Mouse (Mus musculus) hindbrain, embryonic 14.5 days (tissue): ENCODE data around the gene Atp6v0c. TPM values are rescaled to one million over a fixed set of nuclear protein-coding genes. Genes with fewer than 3 reads are reported as not detected.

ENCODE experiments used
- ATAC-seq: fragments of 200-750 bp; cut with Nextera tagmentation; 2 replicates; pipeline ENCODE4 v1.8.0; 2017; ENCODE audit warnings: moderate number of reproducible peaks, mild to moderate bottlenecking, moderate TSS enrichment, moderate library complexity; ENCODE audit not compliant: low FRiP score
- DNase-seq: peaks from one replicate; pipeline ENCODE4 v3.0.0-alpha.2; 2015; ENCODE audit warnings: low spot score
- H3K27ac ChIP-seq: fragments of 300-500 bp; sonication (generic); 2 replicates; pipeline ENCODE4 v1.5.1; 2014; ENCODE audit warnings: mild to moderate bottlenecking, moderate library complexity
- H3K27me3 ChIP-seq: fragments of 300-500 bp; sonication (generic); 2 replicates; pipeline ENCODE4 v1.6.1; 2014; ENCODE audit warnings: mild to moderate bottlenecking, low read length, mixed read lengths; ENCODE audit not compliant: control insufficient read depth, insufficient read depth
- H3K36me3 ChIP-seq: fragments of 300-500 bp; sonication (generic); replicated peaks from 2 replicates; pipeline ENCODE4 v1.6.1; 2014; ENCODE audit not compliant: control insufficient read depth, insufficient read depth
- H3K4me1 ChIP-seq: fragments of 300-500 bp; sonication (generic); replicated peaks from 2 replicates; pipeline ENCODE4 v1.6.1; 2014; ENCODE audit warnings: antibody characterized with exemption, low read length, mixed read lengths; ENCODE audit not compliant: control insufficient read depth, insufficient read depth
- H3K4me2 ChIP-seq: fragments of 300-500 bp; sonication (generic); replicated peaks from 2 replicates; pipeline ENCODE4 v1.6.1; 2014; ENCODE audit warnings: mild to moderate bottlenecking, moderate library complexity
- H3K4me3 ChIP-seq: fragments of 300-500 bp; sonication (generic); replicated peaks from 2 replicates; pipeline ENCODE4 v1.5.1; 2014; ENCODE audit warnings: mild to moderate bottlenecking, low read length
- H3K9ac ChIP-seq: fragments of 300-500 bp; sonication (generic); 2 replicates; pipeline ENCODE4 v1.6.1; 2014
- H3K9me3 ChIP-seq: fragments of 300-500 bp; sonication (generic); 2 replicates; pipeline ENCODE4 v1.6.1; 2016; ENCODE audit warnings: low read length; ENCODE audit not compliant: control insufficient read depth
- WGBS: fragments of 180-500 bp; shearing (Covaris S2); extraction: QIAGEN DNeasy Blood & Tissue Kit; methylation state at CpG from one replicate; pipeline ENCODE4 v1.1.7; 2014; 5-methylcytosine and 5-hydroxymethylcytosine counted together
- polyA plus RNA-seq: library from polyadenylated mRNA; unstranded; fragments of >200 nt; fragmentation: Nextera tagmentation; extraction: Ambion mirVana; gene quantifications from 2 replicates; pipeline ENCODE4 v1.2.1, GENCODE M21; 2014

The Atp6v0c gene
- polyA plus RNA-seq, 1 experiment from 2014 or later: 1,495 TPM

DNA sequence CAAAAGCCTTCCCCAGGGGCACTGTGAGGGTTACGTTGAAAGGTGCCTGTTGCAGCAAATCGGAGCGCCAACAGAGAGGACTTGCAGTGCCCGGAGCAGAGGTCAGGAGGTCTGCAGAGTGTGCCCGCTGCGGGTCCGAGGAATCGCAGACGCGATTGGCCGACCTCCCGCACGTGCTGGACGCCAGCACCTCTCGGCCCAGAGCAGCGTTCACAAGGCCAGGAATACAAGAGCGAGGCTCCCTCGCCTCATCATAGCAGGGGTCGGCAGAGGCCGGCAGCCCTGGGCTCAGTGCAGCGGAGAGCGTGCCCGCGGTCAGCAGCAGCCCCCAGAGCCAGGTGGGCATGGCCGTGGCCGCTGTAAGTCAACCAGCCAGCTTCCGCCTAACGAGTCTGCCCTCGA lies 39.1 kb upstream of the Atp6v0c start:
- no peak for ATAC-seq
- Histone ChIP-seq H3K9me3 (no peaks in the 10 kb centered on the region), H3K27me3 (0 out of 2 replicates have a peak, but pooled peaks cover 4% of the 10 kb centered on the region), H3K36me3 (no peaks in the 10 kb centered on the region), H3K4me1 (peaks cover 71% of the 10 kb centered on the region), H3K4me2 (peak overlapping the region; percentile 95), H3K9ac (peak overlapping the region; percentile 59), H3K4me3 (peak overlapping the region; percentile 35), H3K27ac (peak overlapping the region; percentile 66)
- no peak for DNase-seq
- WGBS: 2% methylated on average over 29 of the region's 29 CpGs

GRCm38 (mm10) chr17:24207768-24208640 lies 38.5 kb upstream of the Atp6v0c start:
- H3K27ac ChIP-seq: no peak overlapping the region
- 59% methylated on average over 34 of the region's 34 CpGs for WGBS
- peak overlapping the region; percentile 95 for H3K4me2 ChIP-seq
- H3K36me3 ChIP-seq: no peaks in the 10 kb centered on the region
- H3K4me3 ChIP-seq: peak overlapping the region; percentile 35
- no peaks in the 10 kb centered on the region for H3K9me3 ChIP-seq
- 0 out of 2 replicates have a peak, but pooled peaks cover 4% of the 10 kb centered on the region for H3K27me3 ChIP-seq
- no peak for ATAC-seq
- peak overlapping the region; percentile 59 for H3K9ac ChIP-seq
- DNase-seq: no peak
- peaks cover 77% of the 10 kb centered on the region for H3K4me1 ChIP-seq

GRCm38 (mm10) chr17:24206451-24207351 lies 37.2 kb upstream of the Atp6v0c start:
- H3K9ac ChIP-seq: peak overlapping the region; percentile 87
- H3K4me1 ChIP-seq: peaks cover 83% of the 10 kb centered on the region
- peak overlapping the region; percentile 77 for H3K4me3 ChIP-seq
- peak overlapping the region; percentile 95 for H3K4me2 ChIP-seq
- H3K36me3 ChIP-seq: no peaks in the 10 kb centered on the region
- peak overlapping the region; percentile 80 for H3K27ac ChIP-seq
- H3K9me3 ChIP-seq: no peaks in the 10 kb centered on the region
- ATAC-seq (peak; percentile 9; the same call in 1 of the 2 replicates), DNase-seq (peak; percentile 61)
- 5% methylated on average over 62 of the region's 62 CpGs for WGBS
- 0 out of 2 replicates have a peak, but pooled peaks cover 4% of the 10 kb centered on the region for H3K27me3 ChIP-seq

- 4% methylated on average over 15 of the region's 15 CpGs for WGBS
- peak overlapping the region; percentile 95 for H3K4me2 ChIP-seq
- H3K36me3 ChIP-seq: no peaks in the 10 kb centered on the region
- peak overlapping the region; percentile 77 for H3K4me3 ChIP-seq
- peak overlapping the region; percentile 80 for H3K27ac ChIP-seq
- peaks cover 76% of the 10 kb centered on the region for H3K4me1 ChIP-seq
- peak; percentile 25 for ATAC-seq
- 0 out of 2 replicates have a peak, but pooled peaks cover 4% of the 10 kb centered on the region for H3K27me3 ChIP-seq
- DNase-seq: peak; percentile 48
- no peaks in the 10 kb centered on the region for H3K9me3 ChIP-seq
- peak overlapping the region; percentile 87 for H3K9ac ChIP-seq
Observed at GRCm38 (mm10) chr17:24205908-24206361, 36.4 kb upstream of the Atp6v0c start.

- under 1% methylated on average over 59 of the region's 65 CpGs for WGBS
- ATAC-seq: peak; percentile 81
- Histone ChIP-seq H3K36me3 (no peaks in the 10 kb centered on the region), H3K4me3 (peak within 1 kb of the TSS; percentile 77), H3K9me3 (no peaks in the 10 kb centered on the region), H3K27ac (peak within 1 kb of the TSS; percentile 80), H3K4me2 (peak within 1 kb of the TSS; percentile 95), H3K4me1 (peaks cover 75% of the 10 kb centered on the region), H3K9ac (peak within 1 kb of the TSS; percentile 87), H3K27me3 (0 out of 2 replicates have a peak, but pooled peaks cover 4% of the 10 kb centered on the region)
- peak; percentile 97 for DNase-seq
Observed at GRCm38 (mm10) chr17:24205284-24205888, 35.9 kb upstream of the Atp6v0c start, which contains the start of gene Tbc1d24. TSS of gene Tbc1d24 (minus strand) at chr17:24205562.

DNA sequence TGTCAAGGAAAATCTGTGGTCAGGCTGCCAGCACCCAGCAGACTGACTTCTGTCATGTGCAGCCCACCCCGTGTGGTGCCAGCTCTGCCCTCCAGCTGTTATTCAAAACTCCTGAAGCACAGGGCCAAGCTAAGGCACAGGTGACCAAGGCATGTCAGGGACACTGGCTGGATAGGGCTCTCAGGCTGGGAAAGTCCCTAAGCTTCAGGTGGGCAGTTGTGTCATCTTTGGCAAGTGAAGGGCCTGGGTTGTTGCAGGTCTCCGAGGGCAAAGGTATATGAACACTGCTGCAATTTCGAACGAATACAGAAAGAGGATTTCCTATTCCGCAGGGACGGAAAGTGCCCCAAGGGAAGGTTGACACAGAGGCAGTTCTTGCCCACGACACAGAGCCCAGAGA lies 35.3 kb upstream of the Atp6v0c start:
- 17% methylated on average over 7 of the region's 7 CpGs for WGBS
- peak overlapping the region; percentile 80; the same call in 1 of the 2 replicates for H3K27ac ChIP-seq
- no peaks in the 10 kb centered on the region for H3K36me3 ChIP-seq
- H3K9ac ChIP-seq: peak overlapping the region; percentile 87
- H3K4me2 ChIP-seq: peak overlapping the region; percentile 95
- no peaks in the 10 kb centered on the region for H3K9me3 ChIP-seq
- H3K27me3 ChIP-seq: 0 out of 2 replicates have a peak, but pooled peaks cover 4% of the 10 kb centered on the region
- DNase-seq (no peak), ATAC-seq (no peak)
- peaks cover 73% of the 10 kb centered on the region for H3K4me1 ChIP-seq
- peak overlapping the region; percentile 77 for H3K4me3 ChIP-seq

GRCm38 (mm10) chr17:24203611-24204534 lies 34.4 kb upstream of the Atp6v0c start:
- H3K9ac ChIP-seq: peak overlapping the region; percentile 87; the same call in 1 of the 2 replicates
- ATAC-seq (no peak), DNase-seq (no peak)
- H3K27ac ChIP-seq: no peak overlapping the region
- peaks cover 63% of the 10 kb centered on the region for H3K4me1 ChIP-seq
- no peaks in the 10 kb centered on the region for H3K9me3 ChIP-seq
- H3K36me3 ChIP-seq: no peaks in the 10 kb centered on the region
- WGBS: 74% methylated on average over 3 of the region's 3 CpGs
- H3K4me2 ChIP-seq: peak overlapping the region; percentile 95
- H3K4me3 ChIP-seq: peak overlapping the region; percentile 77
- H3K27me3 ChIP-seq: 0 out of 2 replicates have a peak, but pooled peaks cover 4% of the 10 kb centered on the region

- ATAC-seq (no peak), DNase-seq (no peak)
- WGBS: 40% methylated on average over 4 of the region's 4 CpGs
- H3K4me3 ChIP-seq: no peak overlapping the region
- H3K27ac ChIP-seq: no peak overlapping the region; the same call in 1 of the 2 replicates
- H3K27me3 ChIP-seq: 0 out of 2 replicates have a peak, but pooled peaks cover 4% of the 10 kb centered on the region
- H3K4me1 ChIP-seq: peaks cover 55% of the 10 kb centered on the region
- peak overlapping the region; percentile 30 for H3K9ac ChIP-seq
- H3K4me2 ChIP-seq: peak overlapping the region; percentile 95
- no peaks in the 10 kb centered on the region for H3K36me3 ChIP-seq
- no peaks in the 10 kb centered on the region for H3K9me3 ChIP-seq
Observed at GRCm38 (mm10) chr17:24203068-24203467, 33.6 kb upstream of the Atp6v0c start.
